Mouse (Mus musculus) limb, embryonic 14.5 days (tissue): ENCODE results near the gene Zmynd15. TPM values are rescaled to one million over a fixed set of nuclear protein-coding genes. Genes with fewer than 3 reads are reported as not detected.

Source experiments
- ATAC-seq: fragments of 200-750 bp; cut with Nextera tagmentation; 2 replicates; pipeline ENCODE4 v1.8.0; 2017; ENCODE audit warnings: low read depth, moderate number of reproducible peaks, moderate TSS enrichment; ENCODE audit not compliant: low FRiP score
- DNase-seq: peaks from one replicate; pipeline ENCODE4 v3.0.0-alpha.2; 2015; ENCODE audit warnings: low spot score
- H3K27ac ChIP-seq: fragments of 300-500 bp; sonication (generic); replicated peaks from 2 replicates; pipeline ENCODE4 v1.5.1; 2014; ENCODE audit warnings: low read depth, mild to moderate bottlenecking, low read length, moderate library complexity, mixed read lengths
- H3K27me3 ChIP-seq: fragments of 300-500 bp; sonication (generic); 2 replicates; pipeline ENCODE4 v1.6.1; 2014; ENCODE audit warnings: low read length, mixed read lengths; ENCODE audit not compliant: control insufficient read depth, insufficient read depth
- H3K36me3 ChIP-seq: fragments of 300-500 bp; sonication (generic); 2 replicates; pipeline ENCODE4 v1.6.1; 2014; ENCODE audit warnings: mild to moderate bottlenecking, low read length, moderate library complexity, mixed read lengths; ENCODE audit not compliant: control insufficient read depth, insufficient read depth
- H3K4me1 ChIP-seq: fragments of 300-500 bp; sonication (generic); 2 replicates; pipeline ENCODE4 v1.6.1; 2014; ENCODE audit warnings: antibody characterized with exemption, low read length, mixed read lengths; ENCODE audit not compliant: control insufficient read depth, insufficient read depth
- H3K4me2 ChIP-seq: fragments of 300-500 bp; sonication (generic); replicated peaks from 2 replicates; pipeline ENCODE4 v1.6.1; 2014; ENCODE audit warnings: low read depth, mild to moderate bottlenecking, low read length, moderate library complexity; ENCODE audit not compliant: severe bottlenecking
- H3K4me3 ChIP-seq: fragments of 300-500 bp; sonication (generic); replicated peaks from 2 replicates; pipeline ENCODE4 v1.5.1; 2014; ENCODE audit warnings: low read length
- H3K9ac ChIP-seq: fragments of 300-500 bp; sonication (generic); 2 replicates; pipeline ENCODE4 v1.6.1; 2014; ENCODE audit warnings: mild to moderate bottlenecking, low read depth, low read length, moderate library complexity; ENCODE audit not compliant: severe bottlenecking
- H3K9me3 ChIP-seq: fragments of 300-500 bp; sonication (generic); 2 replicates; pipeline ENCODE4 v1.6.1; 2016; ENCODE audit warnings: low read length; ENCODE audit not compliant: control insufficient read depth
- POLR2A ChIP-seq: fragments of 200-500 bp; IDR thresholded peaks from 2 replicates; pipeline ENCODE4 v1.8.0; 2012; ENCODE audit warnings: inconsistent platforms, mild to moderate bottlenecking, moderate library complexity, borderline replicate concordance; ENCODE audit not compliant: insufficient read depth, insufficient read length; ENCODE audit errors: extremely low read depth
- WGBS: fragments of 180-500 bp; shearing (Covaris S2); extraction: QIAGEN DNeasy Blood & Tissue Kit; methylation state at CpG from one replicate; pipeline ENCODE4 v1.1.7; 2014; 5-methylcytosine and 5-hydroxymethylcytosine counted together
- polyA plus RNA-seq, 2 experiments: library from polyadenylated mRNA; depleted of rRNA in 1 of 2; stranded (reverse) in 1 of 2; unstranded in 1 of 2; fragments of >200 nt; fragmentation: Nextera tagmentation in 1 of 2; extraction: Ambion mirVana in 1 of 2; gene quantifications; 2 replicates each; pipeline versions ENCODE4 v1.2.1 to v1.2.3; 2012 to 2014

The Zmynd15 gene
- polyA plus RNA-seq (2012; rRNA removed) (1.1 and 1.4 TPM in 2 replicates), polyA plus RNA-seq (2014; fragmentation: Nextera tagmentation; extraction: Ambion mirVana) (0.46 and 0.92 TPM in 2 replicates)

DNA sequence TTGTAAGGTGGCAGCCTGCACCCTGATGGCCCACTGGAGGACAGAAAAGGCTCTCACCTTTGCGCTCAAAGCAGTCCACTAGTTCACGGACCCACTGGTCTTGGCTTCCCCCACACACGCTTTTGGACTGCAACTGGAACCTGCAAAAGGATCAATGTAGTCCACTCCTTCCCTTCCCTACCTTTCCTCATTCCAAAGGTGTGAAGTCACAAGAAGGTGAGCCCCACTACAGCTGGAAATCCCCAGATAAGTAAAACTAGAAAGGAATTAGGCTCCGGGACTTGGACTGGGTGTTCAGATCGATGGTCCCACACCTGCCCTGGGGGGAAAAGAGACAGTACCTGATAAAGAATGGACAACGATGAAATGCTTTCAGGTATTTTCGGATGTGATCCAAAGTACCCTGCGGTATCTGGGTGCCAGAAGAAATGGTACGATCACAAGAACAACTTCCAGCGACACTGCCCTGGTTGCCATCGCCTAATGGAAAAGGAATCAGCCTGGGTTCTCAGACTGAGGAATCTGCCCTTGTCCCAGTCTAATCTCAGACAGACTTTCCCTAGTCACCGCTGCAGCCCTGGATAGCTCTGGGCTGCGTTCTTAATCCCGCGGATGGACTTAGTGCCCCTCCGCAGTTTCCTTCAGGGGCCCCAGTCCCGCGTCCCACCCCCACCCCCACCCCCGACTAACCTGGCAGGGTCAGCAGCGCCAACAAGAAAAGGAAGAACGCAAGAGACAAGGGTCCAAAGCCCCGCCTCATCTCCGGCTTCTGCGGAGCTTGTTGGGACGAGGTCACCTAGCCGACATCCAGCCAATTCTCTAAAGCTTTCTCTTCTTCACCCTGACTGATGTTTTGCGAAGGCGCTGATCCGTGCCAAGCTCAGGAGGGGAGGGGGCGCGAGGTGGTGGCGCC is at the start of gene Zmynd15:
Gene Zmynd15 (plus strand): TSS at position 746 of the 913 bp plus-strand sequence.
- H3K9ac ChIP-seq = peak within 1 kb of the TSS; percentile 67
- WGBS = 15% methylated on average over 31 of the region's 32 CpGs
- peak within 1 kb of the TSS; percentile 92 for H3K4me2 ChIP-seq
- no peaks in the 10 kb centered on the region for H3K36me3 ChIP-seq
- peaks cover 13% of the 10 kb centered on the region for H3K27me3 ChIP-seq
- DNase-seq (no peak), ATAC-seq (no peak)
- no peak for TF ChIP-seq POLR2A
- no peaks in the 10 kb centered on the region for H3K9me3 ChIP-seq
- H3K27ac ChIP-seq = no peak within 1 kb of the TSS
- peak within 1 kb of the TSS; percentile 56 for H3K4me3 ChIP-seq
- peaks cover 5% of the 10 kb centered on the region; the same call in 1 of the 2 replicates for H3K4me1 ChIP-seq

DNA sequence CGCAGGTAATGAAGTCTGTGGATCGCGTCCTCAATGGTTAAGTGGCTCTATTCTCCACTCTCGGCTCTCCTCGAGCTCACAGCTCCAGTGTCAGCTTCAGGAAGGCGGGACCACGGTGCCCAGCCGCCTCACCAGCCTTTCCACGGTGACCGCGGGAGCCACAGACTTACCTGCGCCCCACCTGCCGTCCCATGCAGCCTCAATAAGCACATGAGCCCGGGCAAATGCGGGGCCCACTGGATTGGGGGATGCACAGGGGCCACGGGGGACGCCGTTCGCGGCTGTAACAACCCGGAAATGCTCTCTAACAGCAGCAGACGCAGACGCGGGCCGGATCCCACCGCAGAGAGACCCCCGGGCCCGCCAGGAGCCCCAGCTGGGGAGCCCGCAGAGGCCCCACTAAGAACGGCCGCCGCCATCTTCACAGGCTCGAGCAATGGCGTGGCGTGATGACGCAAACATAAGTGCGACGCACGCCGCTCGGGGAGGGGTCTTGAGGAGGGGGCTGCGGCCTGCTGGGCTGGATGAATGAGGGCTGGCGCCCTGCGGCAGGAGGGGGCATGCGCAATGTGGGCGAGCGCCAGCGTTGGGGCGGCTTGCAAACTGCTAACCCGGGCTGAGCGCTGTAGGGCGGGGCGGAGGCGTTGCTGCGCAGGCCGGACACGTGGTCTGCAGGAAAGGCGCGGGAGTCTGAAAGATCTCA is 49.5 kb upstream of the Zmynd15 start, which contains the start of gene Pelp1:
Gene Pelp1 (minus strand): TSS at position 438 of the 703 bp plus-strand sequence.
- no peak for TF ChIP-seq POLR2A
- peak within 1 kb of the TSS; percentile 96 for H3K9ac ChIP-seq
- under 1% methylated on average over 59 of the region's 59 CpGs for WGBS
- ATAC-seq (peak; percentile 98), DNase-seq (peak; percentile 96)
- H3K4me2 ChIP-seq = peak within 1 kb of the TSS; percentile 83
- no peaks in the 10 kb centered on the region for H3K9me3 ChIP-seq
- H3K27ac ChIP-seq = peak within 1 kb of the TSS; percentile 72
- peaks cover 10% of the 10 kb centered on the region for H3K36me3 ChIP-seq
- peaks cover 8% of the 10 kb centered on the region for H3K4me1 ChIP-seq
- H3K4me3 ChIP-seq = peak within 1 kb of the TSS; percentile 97
- H3K27me3 ChIP-seq = no peaks in the 10 kb centered on the region

- no peaks in the 10 kb centered on the region for H3K9me3 ChIP-seq
- H3K36me3 ChIP-seq = peaks cover 7% of the 10 kb centered on the region
- H3K27me3 ChIP-seq = no peaks in the 10 kb centered on the region
- H3K27ac ChIP-seq = no peak overlapping the region
- peak overlapping the region; percentile 96 for H3K9ac ChIP-seq
- WGBS = 62% methylated on average over 6 of the region's 6 CpGs
- DNase-seq (no peak), ATAC-seq (no peak)
- peak overlapping the region; percentile 97 for H3K4me3 ChIP-seq
- H3K4me2 ChIP-seq = peak overlapping the region; percentile 83
- H3K4me1 ChIP-seq = peaks cover 8% of the 10 kb centered on the region
- no peak for TF ChIP-seq POLR2A
Observed at GRCm38 (mm10) chr11:70410297-70410643, 49.0 kb upstream of the Zmynd15 start.

DNA sequence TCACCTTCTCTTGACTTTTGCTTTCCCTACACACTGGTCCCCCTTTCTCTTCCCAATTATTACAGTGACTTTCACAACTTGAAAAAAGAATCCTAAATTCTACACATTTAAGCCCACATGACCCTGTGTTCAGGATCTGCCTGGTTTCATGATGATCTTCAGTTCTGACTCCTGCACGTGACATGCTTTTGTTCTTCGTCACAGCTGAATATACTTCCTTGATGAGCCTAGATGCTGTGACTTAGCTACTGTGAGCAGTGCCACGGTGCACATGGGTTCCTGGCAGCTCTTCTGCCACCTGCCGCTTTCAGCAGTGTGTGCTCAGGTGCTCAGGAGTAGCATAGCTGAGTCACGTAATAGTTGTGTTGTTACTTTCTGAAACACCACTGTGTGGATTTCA is 46.6 kb upstream of the Zmynd15 start:
- H3K4me2 ChIP-seq = no peak overlapping the region
- H3K9me3 ChIP-seq = no peaks in the 10 kb centered on the region
- no peaks in the 10 kb centered on the region for H3K36me3 ChIP-seq
- TF ChIP-seq POLR2A = no peak
- peaks cover 8% of the 10 kb centered on the region for H3K4me1 ChIP-seq
- no peaks in the 10 kb centered on the region for H3K27me3 ChIP-seq
- DNase-seq (no peak), ATAC-seq (no peak)
- H3K27ac ChIP-seq = no peak overlapping the region
- no peak overlapping the region for H3K4me3 ChIP-seq
- no peak overlapping the region for H3K9ac ChIP-seq
- 74% methylated on average over 5 of the region's 5 CpGs for WGBS

DNA sequence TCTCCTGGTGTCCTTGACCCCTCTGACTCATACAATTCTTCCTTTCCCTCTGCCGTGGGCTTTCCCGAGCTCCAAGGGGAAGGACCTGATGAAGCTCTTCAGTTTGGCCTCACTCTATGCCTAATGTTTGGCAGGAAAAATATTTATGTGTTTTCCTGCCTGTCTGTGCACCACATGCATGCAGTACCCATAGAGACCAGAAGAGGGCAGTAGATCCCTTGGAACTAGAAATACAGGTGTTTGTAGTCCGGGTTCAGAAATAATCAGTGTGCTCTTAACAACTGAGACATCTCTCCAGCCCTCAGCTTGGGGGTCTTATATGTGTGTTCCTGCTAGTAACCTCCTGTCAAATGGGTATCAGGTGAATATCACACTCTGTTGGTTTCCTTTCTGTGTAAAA is 45.3 kb upstream of the Zmynd15 start:
- TF ChIP-seq POLR2A = no peak
- DNase-seq = peak; percentile 74
- WGBS = 8% methylated on average over 3 of the region's 3 CpGs
- no peak overlapping the region for H3K27ac ChIP-seq
- no peak overlapping the region for H3K4me3 ChIP-seq
- H3K9ac ChIP-seq = no peak overlapping the region
- ATAC-seq = no peak
- peaks cover 1% of the 10 kb centered on the region for H3K4me1 ChIP-seq
- H3K36me3 ChIP-seq = no peaks in the 10 kb centered on the region
- no peaks in the 10 kb centered on the region for H3K9me3 ChIP-seq
- no peaks in the 10 kb centered on the region for H3K27me3 ChIP-seq
- H3K4me2 ChIP-seq = no peak overlapping the region
